Mouse (Mus musculus) embryo, embryonic 10.5 days (tissue): Measurements from ENCODE around the gene Relb.

Source experiments
- DNase-seq: peaks from one replicate; pipeline ENCODE4 v3.0.0-alpha.2; 2015; ENCODE audit warnings: low spot score

Relb gene

DNA sequence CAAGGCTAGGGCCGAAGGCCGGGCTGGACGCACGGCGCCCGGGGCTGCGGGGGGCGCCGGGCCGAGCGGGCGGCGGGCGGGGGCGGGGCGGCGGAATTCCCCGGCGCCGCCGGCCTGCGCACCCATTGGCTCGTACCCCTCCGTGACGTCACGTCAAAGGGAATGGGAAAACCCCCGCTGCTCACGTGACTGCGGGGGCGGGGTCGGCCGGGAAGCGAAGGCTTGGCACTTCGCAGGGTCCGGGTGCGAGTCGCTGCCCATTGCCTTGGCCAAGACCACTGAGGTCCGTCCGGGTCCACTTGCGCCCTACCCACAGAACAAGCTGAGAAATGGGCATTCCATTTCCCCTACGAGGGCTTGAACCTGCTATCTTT, at the start of gene Relb:
Gene Relb (minus strand): TSS at position 78 of the 374 bp plus-strand sequence.
- peak; percentile 93 for DNase-seq

- no peak for DNase-seq
These were observed 49.7 kb upstream of the Relb start for GRCm38 (mm10) chr7:19678901-19679300.

DNA sequence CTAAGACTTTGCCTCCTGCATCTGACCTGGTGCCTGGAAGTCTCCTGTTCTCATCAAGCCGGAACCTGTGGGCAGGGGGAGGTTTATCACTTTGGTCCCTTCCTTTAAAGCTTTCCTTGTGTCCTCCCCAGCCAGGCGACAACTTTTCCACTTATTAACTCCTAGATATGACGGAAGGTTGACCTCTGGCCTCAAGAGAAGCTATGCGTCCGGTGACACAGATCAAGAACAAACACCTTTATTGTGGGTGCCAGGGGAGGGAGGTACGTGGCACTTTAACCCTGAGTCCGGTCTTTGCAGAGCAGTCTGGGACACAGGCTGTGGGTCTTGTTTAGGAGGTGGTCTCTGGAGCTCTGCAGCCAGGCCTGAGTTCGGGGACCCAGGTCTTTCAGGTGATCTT, 48.6 kb upstream of the Relb start, which contains the start of gene Apoc2:
Gene Apoc2 (minus strand): TSS at position 70 of the 400 bp plus-strand sequence.
- no peak for DNase-seq

GRCm38 (mm10) chr7:19676662-19677061, 47.4 kb upstream of the Relb start:
- DNase-seq = no peak

DNA sequence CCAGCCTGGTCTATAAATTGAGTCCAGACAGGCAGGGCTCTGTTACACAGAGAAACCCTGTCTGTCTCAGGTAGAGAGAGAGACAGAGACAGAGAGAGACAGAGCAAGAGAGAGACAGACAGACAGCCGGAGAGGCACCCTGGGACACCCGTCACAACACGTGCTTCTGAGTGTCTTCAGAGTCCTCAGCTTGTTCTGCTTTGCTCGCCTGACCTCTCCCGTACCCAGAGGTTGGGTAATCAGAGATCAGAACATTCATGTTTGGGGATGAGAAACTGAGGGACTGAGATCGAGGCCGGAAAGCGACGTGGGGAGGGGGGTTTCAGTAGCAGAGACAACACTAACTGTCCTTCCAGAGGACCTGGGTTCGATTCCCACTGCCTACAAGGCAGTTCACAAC, 46.6 kb upstream of the Relb start:
- no peak for DNase-seq

GRCm38 (mm10) chr7:19673083-19673699, 44.0 kb upstream of the Relb start:
- no peak for DNase-seq

DNA sequence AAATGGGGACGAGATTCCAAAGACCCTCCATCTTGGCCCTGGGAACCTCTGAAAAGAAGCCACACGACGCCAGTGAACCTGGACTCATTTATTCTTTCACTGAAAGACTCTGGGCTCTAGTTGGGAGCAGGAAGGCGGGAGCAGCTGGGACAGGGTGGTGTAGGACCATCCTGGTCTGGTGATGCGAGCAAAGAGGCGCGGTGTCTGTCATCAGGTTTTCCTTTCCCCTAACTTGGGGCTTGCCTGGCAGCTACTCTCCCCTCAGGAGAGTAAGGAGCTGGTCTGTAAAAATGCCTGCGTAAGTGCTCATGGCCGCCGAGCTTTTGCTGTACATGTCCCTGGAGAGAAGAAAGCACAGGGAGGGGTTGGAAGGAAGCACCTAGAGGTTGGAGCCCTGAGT, 42.3 kb upstream of the Relb start:
- DNase-seq = no peak

GRCm38 (mm10) chr7:19668947-19669721, 39.9 kb upstream of the Relb start:
- peak; percentile 97 for DNase-seq

- no peak for DNase-seq
These were observed 38.2 kb upstream of the Relb start for GRCm38 (mm10) chr7:19667434-19667833.

DNA sequence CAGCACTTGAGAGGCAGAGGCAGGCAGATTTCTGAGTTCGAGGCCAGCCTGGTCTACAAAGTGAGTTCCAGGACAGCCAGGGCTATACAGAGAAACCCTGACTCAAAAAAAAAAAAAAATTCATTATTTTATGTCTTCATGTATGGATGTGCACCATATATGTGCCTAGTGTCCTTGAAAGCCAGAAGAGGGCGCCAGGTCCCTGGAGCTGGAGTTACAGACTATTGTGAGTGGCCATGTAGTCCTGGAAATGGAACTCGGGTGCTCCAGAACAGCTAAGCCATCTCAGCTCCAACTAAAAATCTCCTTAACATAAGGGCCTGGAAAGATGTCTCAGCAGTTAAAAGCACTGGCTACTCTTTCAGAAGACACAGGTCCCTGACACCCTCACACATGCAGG, 37.5 kb upstream of the Relb start:
- DNase-seq = peak; percentile 9

DNA sequence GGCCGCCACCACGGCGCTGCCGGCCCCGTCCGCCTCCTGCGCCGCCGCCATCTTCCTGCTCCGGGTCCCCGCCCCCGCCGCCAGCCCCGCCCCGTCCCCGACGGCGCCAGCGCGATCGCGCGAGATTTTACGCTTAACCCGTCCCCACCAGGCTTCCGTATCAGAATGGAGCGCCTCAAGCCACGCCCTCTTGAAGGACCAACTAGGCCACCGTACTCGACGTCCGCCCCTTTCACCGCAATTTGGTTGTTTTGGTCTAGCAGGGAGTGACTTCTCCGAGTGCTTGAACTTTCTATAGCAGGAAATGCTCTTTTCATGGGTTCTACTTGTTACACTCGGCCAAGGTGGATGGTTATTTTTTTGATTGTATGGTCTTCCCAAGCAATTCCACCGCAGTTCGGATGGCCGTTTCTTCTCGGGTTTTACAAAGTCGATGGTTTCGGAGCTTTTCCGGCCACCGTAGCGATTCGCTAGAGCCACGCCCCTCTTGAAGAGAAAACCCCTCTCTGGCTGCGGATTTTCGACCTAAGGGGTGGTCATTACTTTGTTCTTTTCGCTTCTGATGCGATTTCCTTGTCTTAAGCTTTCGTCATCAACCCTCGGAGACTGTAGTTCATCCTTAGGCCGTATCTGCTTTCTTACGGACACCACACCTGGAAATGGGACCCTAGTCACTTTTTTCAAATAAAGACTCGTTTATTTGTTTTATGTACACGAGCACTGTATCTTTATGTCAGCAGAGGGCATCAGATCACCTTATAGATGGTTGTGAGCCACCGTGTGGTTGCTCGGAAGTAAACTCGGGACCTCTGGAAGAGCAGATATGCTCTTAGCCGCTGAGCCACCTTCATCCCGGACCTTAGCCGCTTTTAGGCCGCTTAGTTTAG, 36.0 kb upstream of the Relb start, which contains the start of gene Clptm1:
Gene Clptm1 (minus strand): TSS at position 79 of the 887 bp plus-strand sequence.
- DNase-seq = peak; percentile 98

GRCm38 (mm10) chr7:19664455-19664954, 35.3 kb upstream of the Relb start:
- DNase-seq = no peak

DNA sequence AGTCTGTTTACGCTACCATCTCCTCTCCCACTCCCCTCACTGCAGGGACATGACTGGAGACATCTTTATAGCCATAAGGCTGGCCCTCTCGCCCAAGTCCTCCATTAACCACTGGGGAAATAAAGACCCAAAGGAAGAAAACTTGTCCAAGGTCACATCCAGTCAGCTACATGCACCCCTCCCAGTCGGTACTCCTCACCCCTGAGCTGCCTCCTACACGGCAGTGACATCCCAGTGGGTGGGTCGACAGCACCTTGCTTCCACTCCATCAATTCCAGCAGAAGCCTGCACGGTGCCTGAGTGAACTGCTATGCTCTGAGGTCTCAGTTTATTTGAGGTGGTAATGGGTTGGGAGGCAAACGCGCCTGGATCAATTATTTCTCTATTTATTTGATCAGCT, 34.7 kb upstream of the Relb start:
- no peak for DNase-seq

DNA sequence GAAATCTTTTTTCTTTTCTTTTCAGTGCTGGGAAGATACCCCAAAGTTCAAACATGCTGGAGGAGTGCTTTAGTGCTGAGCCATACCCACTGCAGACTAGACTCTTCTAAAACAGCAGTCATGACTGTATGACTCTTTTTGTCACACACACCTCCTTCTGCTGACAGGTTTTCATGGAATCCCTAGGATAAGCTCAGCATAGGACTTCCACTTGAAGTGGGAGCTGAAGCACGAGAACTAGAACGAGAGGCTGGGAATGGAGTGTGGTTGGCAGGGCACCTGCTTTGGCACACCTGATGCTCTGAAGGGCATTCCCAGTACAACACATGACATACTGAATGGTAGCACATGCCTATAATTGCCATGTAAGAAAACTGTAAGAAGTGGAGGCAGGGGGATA, 23.4 kb upstream of the Relb start:
- no peak for DNase-seq

- DNase-seq = no peak
These were observed 22.0 kb upstream of the Relb start for GRCm38 (mm10) chr7:19651063-19651786.

DNA sequence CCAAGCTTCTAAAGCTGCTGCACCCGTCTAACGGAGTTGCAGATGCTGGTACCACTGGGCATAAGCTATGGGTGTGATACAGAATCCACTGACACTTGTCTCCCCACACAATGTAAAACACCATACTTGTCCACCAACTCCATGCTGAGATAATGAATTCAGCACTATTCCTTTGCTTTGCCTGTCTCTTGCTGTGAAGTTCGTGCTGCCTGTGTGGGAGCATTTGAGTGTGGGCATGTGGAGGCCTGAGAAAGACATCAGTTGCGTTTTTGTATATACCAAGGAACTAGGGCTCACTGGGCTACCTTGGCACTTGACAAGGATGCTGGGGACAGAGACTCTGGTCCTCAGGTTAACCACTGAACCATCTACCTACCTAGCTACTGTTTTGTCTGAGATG, 12.0 kb upstream of the Relb start:
- DNase-seq = no peak

DNA sequence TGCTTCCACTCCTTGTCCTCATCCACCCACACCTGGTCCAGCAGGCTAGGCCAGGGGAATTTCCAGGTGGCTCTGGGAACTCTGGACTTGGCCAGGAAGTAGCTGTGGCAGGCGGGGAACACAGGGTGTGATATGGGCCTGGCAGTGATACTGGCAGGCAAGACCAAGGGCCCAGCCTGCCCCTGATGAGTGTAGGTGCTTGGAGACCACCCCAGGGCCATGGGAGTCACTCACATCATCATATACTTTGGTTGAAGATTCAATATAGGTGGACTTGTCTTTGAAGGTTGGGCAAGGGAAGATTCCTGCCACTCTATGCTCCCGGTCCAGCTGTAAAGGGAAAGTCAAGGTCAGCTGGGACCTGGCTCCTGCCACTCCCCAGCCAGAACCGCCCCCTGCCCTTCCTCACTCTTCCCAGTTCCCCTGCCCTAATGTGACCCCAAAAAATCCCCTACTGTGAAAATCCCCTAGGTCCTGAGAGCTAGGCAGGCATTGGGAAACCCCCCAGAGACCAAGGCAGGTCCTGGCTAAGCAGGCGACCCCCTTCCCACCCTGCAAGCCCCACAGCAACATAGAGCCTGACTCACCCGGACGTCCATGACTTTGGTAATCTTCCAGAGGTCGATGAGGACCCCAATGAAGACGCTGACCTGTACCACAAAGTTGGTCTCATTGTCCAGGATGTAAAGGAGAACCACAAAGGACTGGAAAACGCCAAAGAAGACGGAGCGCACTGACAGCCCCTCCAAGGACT, 6.0 kb upstream of the Relb start:
- DNase-seq = no peak

DNA sequence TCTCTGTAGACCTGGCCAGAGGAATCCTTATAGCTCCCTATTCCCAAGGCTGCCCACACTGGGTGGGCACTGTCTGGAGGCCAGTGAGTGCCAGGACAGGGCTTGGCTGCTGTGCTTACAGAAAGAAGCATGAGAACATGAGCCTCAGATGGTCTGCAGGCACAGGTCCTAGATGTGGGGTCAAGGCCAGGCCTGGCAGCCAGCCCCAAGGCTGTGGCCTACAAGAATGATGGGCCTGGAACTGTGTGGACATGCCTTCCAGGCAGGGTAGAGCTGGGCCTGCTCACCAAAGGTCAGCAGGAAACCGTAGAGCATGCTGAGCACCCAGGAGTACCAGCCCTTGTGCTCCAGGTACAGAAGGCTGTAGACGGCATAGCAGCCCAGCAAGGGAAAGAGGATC, 5.4 kb upstream of the Relb start:
- no peak for DNase-seq

DNA sequence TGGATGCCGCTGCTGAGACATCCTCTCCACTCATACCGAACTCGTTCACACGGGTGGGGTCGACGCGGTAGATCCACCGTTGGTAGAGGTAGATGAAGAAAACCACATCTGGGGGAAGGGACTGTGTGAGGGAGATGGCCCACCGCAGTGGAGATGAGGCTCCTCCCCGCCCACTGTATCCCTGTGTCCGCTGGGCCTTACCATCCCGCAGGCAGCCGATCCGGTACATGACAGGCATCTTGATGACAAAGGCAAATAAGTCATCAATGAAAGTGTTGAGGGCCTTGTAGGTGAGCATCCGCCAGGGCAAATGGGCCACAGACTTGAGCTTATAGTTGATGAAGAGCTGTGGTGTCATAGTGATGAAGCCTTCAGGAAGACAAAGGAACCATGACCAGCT, 4.6 kb upstream of the Relb start:
- no peak for DNase-seq

- DNase-seq = no peak
These were observed 4.0 kb upstream of the Relb start for GRCm38 (mm10) chr7:19633197-19633596.

GRCm38 (mm10) chr7:19632720-19633119, 3.5 kb upstream of the Relb start:
- DNase-seq = no peak
